Mouse (Mus musculus) kidney, adult 10 weeks (tissue): ENCODE measurements around the gene Fndc5. TPM values are rescaled to one million over a fixed set of nuclear protein-coding genes. Genes with fewer than 3 reads are reported as not detected.

Source experiments
- polyA plus RNA-seq: library from polyadenylated mRNA; stranded (reverse); fragments of 350-450 nt; fragmentation: Illumina TruSeq; extraction: RNeasy Lipid Tissue Mini Kit (QIAGEN cat#74804); gene quantifications from one replicate; pipeline ENCODE4 v1.2.3, GENCODE M21; 2014; ENCODE audit warnings: low read depth, low replicate concordance

The Fndc5 gene
- 0.57 TPM for polyA plus RNA-seq

GRCm38 (mm10) chr4:129136579-129137391, at the start of gene Fndc5:
Gene Fndc5 (plus strand): TSS chr4:129136999.

GRCm38 (mm10) chr4:129105356-129105755, 31.4 kb upstream of the Fndc5 start, which contains the start of gene Tmem54:
Gene Tmem54 (plus strand): TSS chr4:129105548.

GRCm38 (mm10) chr4:129121569-129122086, 15.2 kb upstream of the Fndc5 start, which contains the start of gene Hpca:
Gene Hpca (minus strand): TSS chr4:129122036.

GRCm38 (mm10) chr4:129189542-129190519, 53.0 kb downstream of the Fndc5 start, which contains the start of the genes S100pbp and Yars:
Gene S100pbp (minus strand): TSS chr4:129189727.
Gene Yars (plus strand): TSS chr4:129189760.

Other genes starting within 250 kb of the Fndc5 start
- gene Azin2, start 174.6 kb upstream of the Fndc5 start, polyA plus RNA-seq, result 0.85 TPM
- gene Ak2, start 145.0 kb upstream of the Fndc5 start, polyA plus RNA-seq, result 48.5 TPM
- gene Rnf19b, start 78.7 kb upstream of the Fndc5 start, polyA plus RNA-seq, result 6.5 TPM
- not detected for gene Tmem54, start 31.5 kb upstream of the Fndc5 start, polyA plus RNA-seq
- not detected for gene Hpca, start 15.0 kb upstream of the Fndc5 start, polyA plus RNA-seq
- gene S100pbp, start 52.7 kb downstream of the Fndc5 start, polyA plus RNA-seq, result 42.2 TPM
- 4.7 TPM for gene Yars, start 52.8 kb downstream of the Fndc5 start, polyA plus RNA-seq
- gene C77080, start 124.4 kb downstream of the Fndc5 start, polyA plus RNA-seq, result 3.2 TPM
- 0.28 TPM for gene Sync, start 150.6 kb downstream of the Fndc5 start, polyA plus RNA-seq
- 185 TPM for gene Rbbp4, start 198.4 kb downstream of the Fndc5 start, polyA plus RNA-seq
- 152 TPM for gene Zbtb8os, start 198.7 kb downstream of the Fndc5 start, polyA plus RNA-seq
- 1.8 TPM for gene Zbtb8a, start 241.1 kb downstream of the Fndc5 start, polyA plus RNA-seq